Mouse (Mus musculus) heart, adult 2 months (tissue): ENCODE measurements around the gene Snx1. TPM values are rescaled to one million over a fixed set of nuclear protein-coding genes. Genes with fewer than 3 reads are reported as not detected.

Experiments
- DNase-seq, 2 experiments: peaks; one replicate each; pipeline ENCODE4 v3.0.0; 2021
- H3K27ac ChIP-seq: fragments of 200-600 bp; 2 replicates; pipeline ENCODE4 v1.8.1; 2022
- H3K27me3 ChIP-seq: fragments of 200-500 bp; 2 replicates; pipeline ENCODE4 v1.6.1; 2012; ENCODE audit warnings: mild to moderate bottlenecking, low read length, inconsistent platforms, mixed read lengths; ENCODE audit not compliant: control insufficient read depth, insufficient read depth
- H3K36me3 ChIP-seq: fragments of 200-500 bp; 2 replicates; pipeline ENCODE4 v1.6.1; 2012; ENCODE audit warnings: low read length, inconsistent platforms; ENCODE audit not compliant: control insufficient read depth, insufficient read depth
- H3K4me1 ChIP-seq: fragments of 200-500 bp; 2 replicates; pipeline ENCODE4 v1.6.1; 2011; ENCODE audit warnings: low read length; ENCODE audit not compliant: control insufficient read depth, insufficient read depth
- H3K4me3 ChIP-seq: fragments of 200-600 bp; 2 replicates; pipeline ENCODE4 v1.8.1; 2022
- H3K79me2 ChIP-seq: fragments of 200-500 bp; replicated peaks from 2 replicates; pipeline ENCODE4 v1.6.1; 2012; ENCODE audit warnings: mild to moderate bottlenecking, inconsistent platforms, low read length, moderate library complexity, mixed read lengths; ENCODE audit not compliant: control insufficient read depth, insufficient read depth
- H3K9ac ChIP-seq: fragments of 200-500 bp; 2 replicates; pipeline ENCODE4 v1.6.1; 2012; ENCODE audit warnings: low read depth, mild to moderate bottlenecking, control low read depth, inconsistent platforms, low read length, mixed read lengths
- CTCF ChIP-seq: fragments of 200-600 bp; IDR thresholded peaks from 2 replicates; pipeline ENCODE4 v1.8.1; 2022; ENCODE audit warnings: antibody characterized with exemption, mild to moderate bottlenecking, moderate library complexity
- EP300 ChIP-seq: fragments of 200-500 bp; IDR thresholded peaks from 2 replicates; pipeline ENCODE4 v1.6.1; 2011; ENCODE audit warnings: low read depth, low read length, control low read depth; ENCODE audit not compliant: insufficient read depth
- whole genome bisulfite sequencing: fragments of 180-500 bp; shearing (Covaris S2); methylation state at CpG from one replicate; pipeline ENCODE4 v1.1.7; 2018; 5-methylcytosine and 5-hydroxymethylcytosine counted together
- intact Hi-C: fragments of 180-260 bp; cut with DNase I; formaldehyde crosslinking; loops from one replicate; pipeline ENCODE4 v1.15.1; 2025
- polyA plus RNA-seq: library from polyadenylated mRNA; depleted of rRNA; stranded (reverse); fragments of >200 nt; gene quantifications from 2 replicates; pipeline ENCODE4 v1.2.3, GENCODE M21; 2012; rRNA removed
- total RNA-seq, 2 experiments: library from RNA; stranded (reverse); gene quantifications; 2 replicates each; pipeline ENCODE4 v1.2.3; 2021

The Snx1 gene
- total and polyA plus RNA-seq, 3 experiments, result 19.2 to 27.6 (median 24.8) TPM

- no peak for TF ChIP-seq EP300
- TF ChIP-seq CTCF, result no peak
- 96% methylated on average over 4 of the region's 4 CpGs for WGBS
- DNase-seq, result no peak
- intact Hi-C loops, result no loop called here
- no peaks in the 10 kb centered on the region for H3K79me2 ChIP-seq
- no peaks in the 10 kb centered on the region for H3K4me1 ChIP-seq
- no peaks in the 10 kb centered on the region for H3K36me3 ChIP-seq
- H3K27ac ChIP-seq, result no peak overlapping the region
- H3K4me3 ChIP-seq, result no peak overlapping the region
- H3K9ac ChIP-seq, result no peak overlapping the region
- no peaks in the 10 kb centered on the region for H3K27me3 ChIP-seq
These were observed 87.8 kb downstream of the Snx1 start for GRCm38 (mm10) chr9:66038581-66038980.

Other genes starting within 250 kb of the Snx1 start
- gene Pclaf, start 236.3 kb downstream of the Snx1 start, total RNA-seq, result under 1 TPM; 0.26 to 0.32 TPM
- gene Pclaf, start 236.3 kb downstream of the Snx1 start, polyA plus RNA-seq, result 0.20 and 0.26 TPM in 2 replicates
- 10 to 100 TPM; 15.2 to 16.5 TPM for gene Trip4, start 217.8 kb downstream of the Snx1 start, total RNA-seq
- gene Trip4, start 217.8 kb downstream of the Snx1 start, polyA plus RNA-seq, result 5.9 and 8.1 TPM in 2 replicates
- gene Csnk1g1, start 217.7 kb downstream of the Snx1 start, total RNA-seq, result 10 to 100 TPM in 1 of 2 experiments, 1 to 10 TPM in 1; 8.8 to 10.8 TPM
- gene Csnk1g1, start 217.7 kb downstream of the Snx1 start, polyA plus RNA-seq, result 3.6 and 5.9 TPM in 2 replicates
- 100 to 1,000 TPM; 113 to 114 TPM for gene Ppib, start 66.4 kb downstream of the Snx1 start, total RNA-seq
- gene Ppib, start 66.4 kb downstream of the Snx1 start, polyA plus RNA-seq, result 89.9 and 102 TPM in 2 replicates
- under 1 TPM; 0.70 to 0.86 TPM for gene Snx22, start 56.9 kb downstream of the Snx1 start, total RNA-seq
- gene Snx22, start 56.9 kb downstream of the Snx1 start, polyA plus RNA-seq, result 0.70 and 0.73 TPM in 2 replicates
- 10 to 100 TPM; 59.7 to 68.1 TPM for gene Ciao2a, start within 50 bp of the Snx1 start, total RNA-seq
- gene Ciao2a, start within 50 bp of the Snx1 start, polyA plus RNA-seq, result 19.5 and 31.2 TPM in 2 replicates
- 1 to 10 TPM; 5.8 TPM for gene Dapk2, start 31.6 kb upstream of the Snx1 start, total RNA-seq
- 5.6 and 8.5 TPM in 2 replicates for gene Dapk2, start 31.6 kb upstream of the Snx1 start, polyA plus RNA-seq
- gene Herc1, start 223.9 kb upstream of the Snx1 start, total RNA-seq, result 10 to 100 TPM; 31.4 to 35.4 TPM
- gene Herc1, start 223.9 kb upstream of the Snx1 start, polyA plus RNA-seq, result 11.0 and 18.7 TPM in 2 replicates